Mouse (Mus musculus) splenic B cell, adult 2 months (primary cell): ENCODE measurements around the gene Gm4869.
A peak's percentile ranks its signal among the peaks of the same experiment; 100 is the strongest.

Experiments used
- DNase-seq: peaks from one replicate; pipeline ENCODE4 v3.0.0-alpha.2; 2011; ENCODE audit warnings: low read depth, low spot score
- H3K27me3 ChIP-seq: 2 replicates; pipeline ENCODE4 v1.6.1; 2012; ENCODE audit warnings: mild to moderate bottlenecking, low read length, moderate library complexity, mixed read lengths; ENCODE audit not compliant: control insufficient read depth, poor library complexity, insufficient read depth, severe bottlenecking
- H3K36me3 ChIP-seq: 2 replicates; pipeline ENCODE4 v1.6.1; 2012; ENCODE audit warnings: mild to moderate bottlenecking, low read length, moderate library complexity, mixed read lengths; ENCODE audit not compliant: control insufficient read depth, poor library complexity, insufficient read depth, severe bottlenecking

Gm4869 gene

DNA sequence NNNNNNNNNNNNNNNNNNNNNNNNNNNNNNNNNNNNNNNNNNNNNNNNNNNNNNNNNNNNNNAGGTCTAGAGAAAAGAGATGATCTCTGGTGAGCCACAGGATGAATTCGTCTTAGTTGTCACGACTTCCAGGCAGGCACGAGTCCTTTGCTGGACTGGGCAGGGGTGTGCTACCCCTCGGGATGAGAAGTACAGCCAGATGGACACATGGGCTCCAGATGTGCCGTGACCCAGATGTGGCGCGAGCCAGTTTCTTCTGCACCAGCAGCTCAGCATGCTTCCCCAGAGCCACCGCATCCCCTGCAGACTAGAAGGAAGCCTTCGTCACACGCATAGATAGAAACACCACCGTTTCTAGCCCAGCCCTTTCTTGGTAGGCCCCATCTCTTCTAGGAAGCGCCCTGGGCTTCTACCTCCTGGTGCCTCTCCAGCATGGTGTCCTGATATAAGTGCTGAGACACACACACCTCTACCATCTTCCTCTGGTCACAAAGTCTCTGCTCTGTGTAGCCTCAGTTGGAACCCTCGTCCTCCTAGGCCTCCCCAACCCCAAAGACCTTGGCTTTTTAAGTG lies 92.8 kb downstream of the Gm4869 start:
- Histone ChIP-seq H3K27me3 (no peaks in the 10 kb centered on the region), H3K36me3 (no peaks in the 10 kb centered on the region)
- DNase-seq: no peak

DNA sequence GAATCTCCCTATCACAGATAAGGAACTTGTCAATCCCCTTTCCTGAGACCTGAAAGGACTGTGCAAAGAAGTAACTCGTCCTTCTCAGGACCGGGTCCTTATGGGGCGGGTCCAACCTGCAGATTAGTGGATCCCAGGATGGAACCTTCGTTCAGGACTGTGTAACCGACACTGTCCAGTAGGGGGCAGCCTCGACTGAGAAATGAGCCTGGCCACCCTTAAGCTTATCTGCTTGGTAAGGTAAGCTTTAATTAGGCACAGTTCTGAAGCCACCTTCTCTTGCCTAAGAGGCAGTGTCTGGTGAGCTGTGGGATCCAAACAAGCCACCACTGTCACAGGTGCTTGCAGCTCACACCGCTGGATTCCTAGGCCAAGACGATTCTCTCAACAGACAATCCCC lies 94.7 kb downstream of the Gm4869 start:
- H3K27me3 ChIP-seq: no peaks in the 10 kb centered on the region
- H3K36me3 ChIP-seq: no peaks in the 10 kb centered on the region
- peak; percentile 90 for DNase-seq

- Histone ChIP-seq H3K36me3 (no peaks in the 10 kb centered on the region), H3K27me3 (no peaks in the 10 kb centered on the region)
- no peak for DNase-seq
Measured at GRCm38 (mm10) chr5:140542811-140543575, 97.5 kb downstream of the Gm4869 start.
